Mouse (Mus musculus): Measurements from ENCODE around the gene Sel1l.

The Sel1l gene

GRCm38 (mm10) chr12:91849045-91849467, at the start of gene Sel1l:
TSS of gene Sel1l (minus strand) at chr12:91849157.
- DNase-seq (ENCODE audit: low spot score in 2 of 2), result peak; percentile 98 to 99

GRCm38 (mm10) chr12:91892622-91893560, 43.9 kb upstream of the Sel1l start:
- DNase-seq (ENCODE audit: low spot score in 2 of 2), result no peak

- no peak for DNase-seq (ENCODE audit: low spot score in 2 of 2)
Observed at GRCm38 (mm10) chr12:91880431-91880830, 31.5 kb upstream of the Sel1l start.

GRCm38 (mm10) chr12:91878912-91879250, 29.9 kb upstream of the Sel1l start:
- DNase-seq (ENCODE audit: low spot score in 2 of 2), result peak; percentile 74 to 78

GRCm38 (mm10) chr12:91878056-91878911, 29.3 kb upstream of the Sel1l start:
- DNase-seq (ENCODE audit: low spot score in 2 of 2), result peak; percentile 16

- peak; percentile 51 to 60 for DNase-seq (ENCODE audit: low spot score in 2 of 2)
Observed at GRCm38 (mm10) chr12:91877646-91878045, 28.7 kb upstream of the Sel1l start.

- peak in 1 of 2 experiments; percentile 26 for DNase-seq (ENCODE audit: low spot score in 2 of 2)
Observed at GRCm38 (mm10) chr12:91870671-91871070, 21.7 kb upstream of the Sel1l start.

GRCm38 (mm10) chr12:91869352-91869751, 20.4 kb upstream of the Sel1l start:
- no peak for DNase-seq (ENCODE audit: low spot score in 2 of 2)

- no peak for DNase-seq (ENCODE audit: low spot score in 2 of 2)
Observed at GRCm38 (mm10) chr12:91854330-91854729, 5.4 kb upstream of the Sel1l start.

- peak in 1 of 2 experiments; percentile 25 for DNase-seq (ENCODE audit: low spot score in 2 of 2)
Observed at GRCm38 (mm10) chr12:91848394-91849044, 438 bp downstream of the Sel1l start.

GRCm38 (mm10) chr12:91846038-91846437, 2.9 kb downstream of the Sel1l start:
- no peak for DNase-seq (ENCODE audit: low spot score in 2 of 2)

GRCm38 (mm10) chr12:91845393-91845792, 3.6 kb downstream of the Sel1l start:
- DNase-seq (ENCODE audit: low spot score in 2 of 2), result no peak

GRCm38 (mm10) chr12:91844542-91844941, 4.4 kb downstream of the Sel1l start:
- DNase-seq (ENCODE audit: low spot score in 2 of 2), result no peak

- DNase-seq (ENCODE audit: low spot score in 2 of 2), result no peak
Observed at GRCm38 (mm10) chr12:91843888-91844287, 5.1 kb downstream of the Sel1l start.

- DNase-seq (ENCODE audit: low spot score in 2 of 2), result no peak
Observed at GRCm38 (mm10) chr12:91841714-91842113, 7.2 kb downstream of the Sel1l start.

GRCm38 (mm10) chr12:91838261-91838660, 10.7 kb downstream of the Sel1l start:
- no peak for DNase-seq (ENCODE audit: low spot score in 2 of 2)

- no peak for DNase-seq (ENCODE audit: low spot score in 2 of 2)
Observed at GRCm38 (mm10) chr12:91837401-91838065, 11.4 kb downstream of the Sel1l start.

- no peak for DNase-seq (ENCODE audit: low spot score in 2 of 2)
Observed at GRCm38 (mm10) chr12:91833939-91834333, 15.0 kb downstream of the Sel1l start.

- DNase-seq (ENCODE audit: low spot score in 2 of 2), result no peak
Observed at GRCm38 (mm10) chr12:91833237-91833938, 15.6 kb downstream of the Sel1l start.

GRCm38 (mm10) chr12:91831410-91831809, 17.5 kb downstream of the Sel1l start:
- no peak for DNase-seq (ENCODE audit: low spot score in 2 of 2)

- DNase-seq (ENCODE audit: low spot score in 2 of 2), result no peak
Observed at GRCm38 (mm10) chr12:91820461-91820860, 28.5 kb downstream of the Sel1l start.
